Mouse (Mus musculus): ENCODE results near the gene Dnajc4.

The Dnajc4 gene

DNA sequence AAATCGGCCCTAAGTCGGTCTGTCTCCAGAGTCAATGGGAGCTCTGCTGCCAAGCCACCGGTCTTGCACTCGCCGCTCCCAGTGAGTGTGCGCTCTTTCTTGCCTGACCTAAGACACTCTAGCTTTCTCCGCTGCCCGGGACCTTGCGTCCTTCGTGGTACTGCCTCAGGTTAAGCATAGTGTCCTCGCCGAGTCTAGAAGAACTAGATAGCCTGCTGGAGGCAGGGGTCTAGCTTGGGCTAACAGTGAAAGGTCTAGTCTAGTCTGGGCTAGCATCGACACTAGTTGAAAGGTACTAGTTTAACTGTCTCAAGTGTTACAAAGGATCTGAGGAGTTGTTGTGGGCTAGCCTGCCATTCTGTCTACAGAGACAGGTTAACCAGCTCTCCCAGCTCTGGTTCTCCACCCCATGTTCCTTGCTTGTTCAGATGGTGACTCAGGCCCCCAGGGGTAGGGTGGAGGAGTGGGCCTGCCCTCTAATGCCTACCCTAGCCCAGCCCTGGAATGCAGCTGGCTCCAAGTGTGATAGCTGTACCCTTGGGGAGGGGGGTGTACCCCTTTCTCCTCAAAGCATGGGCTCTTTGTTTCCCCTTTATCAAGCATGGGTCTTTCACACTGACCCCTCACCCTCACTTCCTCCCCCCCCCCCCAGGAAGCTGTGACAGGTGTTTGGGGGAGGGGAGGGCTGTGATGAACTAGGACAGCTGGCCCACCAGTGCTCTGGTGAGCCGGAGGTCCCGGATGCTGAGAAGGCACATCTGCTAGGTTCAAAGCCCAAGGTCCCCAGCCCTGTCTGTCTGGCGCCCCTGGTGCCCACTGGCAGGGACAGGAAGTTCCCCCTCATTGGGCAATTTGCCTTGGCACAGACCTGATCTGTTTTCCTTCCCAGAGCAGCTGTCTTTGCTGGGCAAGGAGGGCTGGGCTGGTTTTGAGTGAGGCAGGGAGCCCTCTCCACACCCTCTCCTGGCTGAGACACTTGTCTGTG, 16.5 kb downstream of the Dnajc4 start, which contains the start of gene Plcb3:
Gene Plcb3, minus strand, starts transcription at position 934 of the 985 bp plus-strand sequence.
- peak; percentile 89 to 92 for DNase-seq (ENCODE audit: low spot score in 2 of 2)

DNA sequence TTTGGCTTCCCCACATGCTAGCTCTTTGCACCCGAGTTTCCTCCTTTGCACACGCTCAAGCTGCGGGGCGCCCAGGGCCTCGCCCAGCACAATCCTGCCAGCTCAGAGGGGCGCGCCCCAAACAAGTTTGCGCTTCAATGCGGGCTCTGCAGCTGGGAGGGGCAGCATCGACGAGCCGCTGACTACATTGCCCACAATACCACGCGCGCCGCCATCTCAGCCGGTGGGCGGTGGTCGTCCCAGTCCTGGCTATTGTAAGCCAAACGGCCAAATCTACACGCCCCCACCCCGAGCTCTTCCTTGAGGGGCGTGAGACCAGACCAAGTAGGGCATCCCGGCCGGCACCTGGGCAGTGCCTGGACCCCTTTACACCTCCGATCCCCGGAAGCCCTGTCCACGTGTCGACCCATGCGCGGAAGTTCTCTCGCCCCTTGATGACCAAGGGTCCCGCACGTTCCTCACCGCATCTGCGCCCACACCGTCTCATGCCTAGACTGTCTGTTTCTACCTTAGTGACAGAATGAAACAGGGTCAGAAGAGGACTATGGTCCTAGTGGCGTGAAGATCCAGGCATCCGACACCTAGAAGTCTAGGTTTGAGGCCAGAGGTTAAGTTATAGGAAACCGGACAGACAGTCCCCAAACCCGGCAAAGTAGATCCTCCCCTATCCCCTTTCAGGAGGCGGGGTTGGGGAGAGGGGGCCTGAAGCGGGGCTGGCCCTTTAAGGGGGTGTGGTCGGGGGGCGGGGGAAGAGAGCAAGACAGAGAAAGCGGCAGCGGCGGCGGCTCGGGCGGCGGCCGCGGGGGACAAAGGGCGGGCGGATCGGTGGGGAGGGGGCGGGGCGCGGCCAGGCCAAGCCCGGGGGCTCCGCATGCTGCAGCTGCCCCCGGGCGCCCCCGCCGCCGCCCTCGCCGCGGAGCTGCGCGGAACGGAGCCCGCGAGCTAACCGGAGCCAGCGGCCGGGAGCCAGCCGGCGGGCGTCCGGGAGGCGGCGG, 17.9 kb downstream of the Dnajc4 start, which contains the start of gene Ppp1r14b:
Gene Ppp1r14b, plus strand, starts transcription at position 758 of the 995 bp plus-strand sequence.
- peak; percentile 88 for DNase-seq (ENCODE audit: low spot score in 2 of 2)

DNA sequence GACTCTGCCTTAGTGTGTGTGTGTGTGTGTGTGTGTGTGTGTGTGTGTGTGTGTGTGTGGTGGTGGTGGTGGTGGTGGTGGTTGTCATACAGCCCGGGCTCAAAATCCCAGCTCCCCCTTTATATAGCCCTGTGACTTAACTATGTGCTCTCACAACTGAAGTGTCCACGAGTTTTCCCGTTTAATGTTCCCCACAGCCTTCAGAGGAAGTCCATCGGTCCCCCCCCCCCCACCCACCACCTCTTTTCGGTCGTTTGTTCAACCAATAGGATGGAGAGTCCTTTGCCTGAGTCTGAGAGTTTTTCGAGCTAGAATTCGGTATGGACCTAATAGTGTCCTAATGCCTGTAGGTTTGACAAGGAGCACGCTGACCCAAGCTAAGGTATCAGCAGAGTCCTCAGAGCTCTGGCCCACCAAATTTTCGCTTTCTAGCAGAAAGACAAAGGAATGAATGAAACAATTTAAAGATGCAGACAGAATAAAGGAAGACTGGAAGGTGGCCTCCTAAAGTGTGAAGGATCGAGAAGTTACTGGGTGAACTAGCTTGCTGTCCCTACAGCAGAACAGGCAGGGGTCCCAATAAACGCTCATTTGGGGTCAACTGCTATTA, 18.7 kb downstream of the Dnajc4 start:
- DNase-seq (ENCODE audit: low spot score in 2 of 2), result no peak

DNA sequence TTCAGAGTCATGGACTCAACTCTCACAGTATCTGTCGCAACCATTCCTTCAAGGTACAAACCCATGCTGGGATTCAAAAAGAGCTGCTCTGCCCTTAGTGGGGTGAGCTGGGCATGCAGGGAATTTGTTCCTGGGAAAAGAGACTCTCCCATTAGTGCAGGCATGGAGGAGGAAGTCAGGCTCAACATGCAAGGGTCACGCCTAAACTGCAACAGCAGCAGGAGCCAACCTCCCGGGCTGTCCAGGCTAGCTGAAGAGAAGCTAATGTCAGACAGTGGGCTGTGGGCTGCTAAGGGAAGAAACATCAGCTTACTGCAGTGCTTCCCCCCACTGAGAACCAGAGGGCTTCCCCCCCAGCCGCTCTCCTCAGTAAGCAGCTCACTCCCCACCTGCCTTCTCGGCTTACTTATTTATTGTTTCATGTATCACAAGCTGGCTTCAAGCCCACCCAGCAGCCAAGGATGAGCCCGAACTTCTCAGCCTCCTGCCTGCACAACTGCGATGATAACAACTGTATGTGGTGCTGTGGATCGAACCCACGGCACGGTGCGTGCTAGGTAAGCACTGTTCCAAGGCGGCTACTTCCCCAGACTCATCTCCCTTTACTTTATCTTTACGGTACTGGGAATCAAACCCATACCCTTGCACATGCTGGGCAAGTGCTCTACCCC, 20.0 kb downstream of the Dnajc4 start:
- DNase-seq (ENCODE audit: low spot score in 2 of 2), result no peak

DNA sequence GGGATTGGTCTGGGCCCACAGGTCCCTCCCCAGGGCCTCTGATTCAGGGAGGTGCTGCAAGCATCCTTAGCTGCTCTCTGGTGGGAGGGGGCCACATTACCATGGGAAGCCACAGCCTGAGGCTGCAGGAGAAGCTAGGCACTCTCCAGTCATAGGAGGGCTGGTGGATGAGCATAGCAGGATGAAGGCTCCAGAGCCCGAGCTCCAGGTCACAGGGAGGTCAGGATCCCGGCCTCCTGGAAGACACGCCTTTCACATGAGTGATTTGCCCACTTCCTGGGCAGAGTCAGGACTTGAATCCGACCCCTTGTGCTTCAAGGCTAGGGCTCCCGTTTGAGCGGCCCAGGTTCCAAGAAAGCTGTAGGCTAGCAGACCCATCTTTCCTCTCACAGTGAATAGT, 20.7 kb downstream of the Dnajc4 start:
- no peak for DNase-seq (ENCODE audit: low spot score in 2 of 2)

DNA sequence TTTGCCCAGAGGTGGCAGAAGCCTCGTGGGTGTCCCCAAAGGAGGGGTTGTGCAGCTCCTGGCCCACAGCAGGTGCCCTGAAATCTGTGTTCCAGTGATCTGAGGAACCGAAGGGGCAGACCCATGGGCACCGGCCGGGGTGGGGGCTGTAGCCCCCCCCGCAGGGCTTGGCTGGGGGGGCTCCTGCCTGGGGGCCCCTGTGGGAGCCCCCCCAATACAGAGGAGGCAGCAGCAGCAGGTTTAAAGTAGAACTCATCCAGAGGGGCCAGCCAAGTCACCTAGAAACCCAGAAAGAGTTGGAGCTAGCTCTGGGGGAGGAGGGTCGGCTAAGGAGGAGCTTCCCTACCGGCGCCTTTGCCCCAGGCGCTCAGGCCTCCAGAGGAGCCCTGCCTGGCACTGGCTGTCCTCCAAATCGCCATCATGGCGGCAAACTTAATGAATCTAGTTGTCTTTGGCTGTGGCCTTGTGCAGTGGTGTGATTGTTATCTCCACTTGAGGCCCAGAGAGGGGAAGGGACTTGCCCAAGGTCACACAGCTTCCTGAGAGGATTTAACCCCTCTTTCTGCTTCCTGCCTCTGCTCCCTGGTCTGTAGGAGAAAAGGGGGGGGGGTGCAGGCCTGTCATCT, 21.8 kb downstream of the Dnajc4 start:
- DNase-seq (ENCODE audit: low spot score in 2 of 2), result no peak

DNA sequence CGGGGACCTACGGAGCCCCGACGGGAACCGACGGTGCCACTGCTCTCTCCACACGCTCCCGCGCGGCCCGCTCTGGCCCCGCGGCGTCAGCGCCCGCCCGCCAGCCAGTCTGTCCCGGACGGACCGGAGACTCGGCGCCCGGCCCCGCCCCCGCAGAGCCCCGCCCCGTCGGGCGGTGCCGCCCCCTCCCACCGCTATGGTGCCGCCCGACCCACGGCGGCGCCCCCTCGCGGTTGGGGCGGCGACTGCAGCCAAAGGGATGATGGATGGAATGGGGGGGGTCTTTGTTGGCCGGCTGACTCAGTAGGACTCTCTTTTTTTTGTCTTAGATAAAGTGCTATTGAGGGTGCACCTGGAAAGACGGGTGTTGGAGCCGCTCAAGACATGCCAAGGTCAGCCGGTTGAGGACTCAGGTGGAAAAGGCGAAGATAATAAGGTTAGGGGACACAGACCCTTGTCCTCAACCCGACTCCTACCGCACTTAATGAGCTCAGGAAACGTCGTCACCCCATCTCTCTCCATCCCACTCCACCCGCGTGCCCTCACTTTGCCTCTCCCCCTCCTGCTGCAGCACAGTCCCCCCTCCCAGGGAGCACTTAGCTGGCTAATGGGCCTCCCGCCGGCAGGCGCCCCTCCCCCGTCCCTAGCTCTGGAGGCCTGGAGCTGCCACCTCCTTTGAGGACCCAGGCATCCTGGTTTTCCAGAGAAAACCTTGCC, 22.5 kb downstream of the Dnajc4 start:
- peak; percentile 51 to 64 for DNase-seq (ENCODE audit: low spot score in 2 of 2)

DNA sequence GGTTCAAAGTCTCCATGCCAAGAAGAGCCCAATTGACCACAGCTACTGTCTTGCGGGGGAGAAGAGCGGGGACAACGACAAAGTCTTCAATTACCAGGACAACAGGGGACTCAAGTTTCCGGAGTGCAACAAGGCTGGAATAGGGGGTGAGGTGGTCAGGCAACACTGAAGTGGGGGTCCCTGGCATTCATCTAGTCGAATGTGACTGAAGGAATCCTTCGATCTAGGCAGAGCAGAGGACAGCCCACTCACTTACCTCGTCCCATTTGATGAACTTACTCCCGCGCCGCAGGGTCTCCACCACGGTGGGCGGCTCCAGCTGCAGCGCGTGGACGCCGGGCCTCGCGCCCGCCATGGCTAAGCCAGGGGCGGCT, 23.1 kb downstream of the Dnajc4 start:
- no peak for DNase-seq (ENCODE audit: low spot score in 2 of 2)

DNA sequence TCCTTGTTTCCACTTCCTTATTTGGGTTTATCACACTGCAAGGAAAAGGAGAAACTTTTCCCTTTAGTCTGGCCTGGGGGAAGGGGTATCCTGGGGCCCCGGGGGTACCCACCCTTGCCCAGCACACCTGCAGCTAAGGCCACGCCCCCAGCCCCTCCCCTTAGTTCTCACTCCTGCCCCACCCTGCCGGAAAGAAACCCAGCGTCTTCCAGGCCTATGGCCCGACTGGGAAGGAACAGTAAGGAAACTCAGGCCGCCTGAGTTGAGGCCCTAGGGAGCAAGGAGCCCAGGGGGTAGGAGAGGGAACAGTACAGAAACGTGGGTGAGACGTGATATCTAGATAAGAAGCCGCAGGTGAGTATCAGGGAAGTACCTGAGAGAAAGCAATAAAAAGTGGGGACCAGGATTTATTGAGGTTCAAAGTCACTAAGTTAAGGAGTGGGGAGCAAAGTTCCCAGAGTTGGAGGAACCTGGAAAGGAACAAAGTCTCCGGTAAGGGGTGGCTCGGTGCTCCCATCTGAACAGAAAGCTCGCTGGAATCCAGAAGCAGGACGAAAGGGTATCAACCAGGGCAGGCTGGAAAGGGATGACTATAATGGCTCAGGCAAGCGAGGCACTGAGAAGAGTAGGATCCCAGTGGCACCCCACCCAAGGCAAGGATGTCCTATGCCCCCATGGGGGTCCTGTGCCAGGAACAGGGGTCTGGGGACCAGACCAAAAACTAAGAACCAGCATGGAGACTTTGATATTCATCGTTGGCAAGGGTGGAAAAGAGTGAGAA, 23.7 kb downstream of the Dnajc4 start:
- no peak for DNase-seq (ENCODE audit: low spot score in 2 of 2)

DNA sequence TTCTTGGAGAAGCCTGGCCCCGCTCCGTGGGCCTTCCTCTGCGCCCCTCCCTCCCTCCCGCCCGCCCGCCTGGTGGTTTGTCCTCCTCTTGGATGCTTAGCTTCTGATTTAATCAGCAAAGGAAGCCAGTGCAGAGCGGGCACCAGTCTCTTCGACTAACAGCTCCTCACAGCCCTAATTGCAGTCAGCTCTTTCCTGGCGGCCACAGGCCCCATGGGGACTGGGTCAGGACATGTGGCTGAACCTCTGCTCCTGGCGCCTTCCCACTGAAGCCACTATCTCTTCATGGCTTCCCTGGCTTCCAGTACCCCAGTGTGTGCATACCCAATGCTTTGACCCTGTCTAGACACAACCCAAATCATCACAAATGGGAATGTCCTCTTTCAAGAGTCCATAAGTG, 35.9 kb downstream of the Dnajc4 start:
- no peak for DNase-seq (ENCODE audit: low spot score in 2 of 2)

DNA sequence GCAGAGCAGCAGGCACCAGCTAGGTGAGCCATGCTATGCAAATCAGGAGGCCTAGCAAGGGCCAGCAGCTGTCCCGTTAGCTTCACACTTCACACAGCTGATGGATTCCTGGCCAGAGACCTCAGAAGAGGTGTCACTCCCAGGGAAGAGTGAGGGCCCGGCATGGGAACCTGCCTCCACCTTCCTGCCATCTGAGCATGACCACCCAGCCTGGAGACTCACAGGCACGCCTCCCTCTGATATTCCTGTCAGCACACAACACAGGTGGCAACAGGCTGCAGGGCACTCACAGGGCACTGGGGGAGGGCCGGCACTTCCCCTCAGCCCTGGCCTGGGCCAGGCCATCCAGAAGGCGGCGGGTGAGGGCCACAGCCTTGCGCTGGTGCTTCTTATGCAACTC, 36.9 kb downstream of the Dnajc4 start:
- DNase-seq (ENCODE audit: low spot score in 2 of 2), result no peak

DNA sequence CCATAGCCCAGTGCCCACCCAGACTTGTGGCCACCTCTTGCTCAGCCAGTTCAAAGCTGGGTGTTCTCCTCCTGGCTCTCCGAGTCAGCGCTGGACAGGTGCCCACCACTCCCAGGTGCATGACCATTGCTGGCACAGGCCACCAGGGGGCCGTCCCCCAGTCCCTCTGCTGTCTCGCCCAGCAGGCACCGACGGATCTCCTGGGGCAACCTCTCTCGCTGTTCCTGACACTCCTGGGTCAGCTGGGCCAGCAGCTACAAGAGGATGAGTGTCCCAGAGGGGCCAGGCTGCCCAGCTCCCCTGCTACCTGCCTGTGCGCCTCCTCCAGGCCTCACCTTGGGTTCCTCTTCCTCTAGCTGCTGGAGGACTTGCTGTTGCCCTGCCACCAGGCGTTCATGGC, 38.3 kb downstream of the Dnajc4 start:
- peak in 1 of 2 experiments; percentile 51 for DNase-seq (ENCODE audit: low spot score in 2 of 2)

DNA sequence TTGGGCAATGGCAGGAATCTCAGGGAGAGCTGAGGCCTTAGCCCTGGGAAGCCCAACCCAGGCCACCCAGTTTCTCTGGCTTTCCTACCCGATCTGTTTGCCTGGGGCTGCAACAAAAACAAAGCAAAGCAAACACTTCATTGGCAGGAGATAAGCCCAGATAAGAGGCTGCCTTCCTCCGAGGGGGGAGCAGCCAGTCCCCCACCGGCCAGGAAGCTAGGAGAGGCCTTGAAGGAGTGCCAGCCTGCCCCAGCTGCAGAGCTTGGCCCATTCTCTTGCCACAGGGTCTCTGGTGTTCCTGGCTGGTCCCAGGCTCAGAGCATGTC, 39.7 kb downstream of the Dnajc4 start:
- DNase-seq (ENCODE audit: low spot score in 2 of 2), result no peak

DNA sequence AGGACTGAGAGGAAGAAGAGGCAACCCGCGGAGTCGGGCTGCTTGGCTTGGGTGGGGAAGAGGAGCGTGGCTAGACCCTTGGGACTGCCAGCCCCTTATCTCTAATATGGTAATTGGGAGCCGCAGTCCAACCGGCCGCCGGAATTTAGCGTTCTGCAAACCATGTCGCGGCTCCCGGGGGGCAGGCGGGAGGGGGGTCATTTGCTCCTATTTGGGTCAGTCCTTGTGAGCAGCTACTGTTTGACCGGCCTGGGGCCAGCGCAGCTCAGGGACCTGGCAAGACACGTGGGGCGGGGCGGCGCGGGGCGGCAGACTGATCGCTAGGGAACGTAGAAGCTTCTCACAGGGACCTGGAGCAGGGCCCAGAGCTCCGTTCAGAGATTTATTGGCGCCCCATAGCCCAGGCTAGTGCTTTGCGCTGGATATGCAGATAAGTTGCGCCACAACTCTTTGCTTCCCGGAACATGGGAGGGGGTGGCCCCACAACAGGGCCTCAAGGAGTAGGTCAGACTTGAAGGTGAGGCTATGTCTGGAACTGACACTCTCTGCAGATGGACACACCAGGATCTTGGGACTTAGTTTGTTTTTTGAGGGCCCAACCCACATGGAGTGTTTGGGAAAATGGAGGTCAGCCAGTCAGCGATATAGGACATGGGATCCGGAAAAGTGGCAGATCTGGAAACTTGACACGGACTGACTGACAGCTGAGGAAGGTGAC, 40.2 kb downstream of the Dnajc4 start:
- peak; percentile 85 to 89 for DNase-seq (ENCODE audit: low spot score in 2 of 2)

DNA sequence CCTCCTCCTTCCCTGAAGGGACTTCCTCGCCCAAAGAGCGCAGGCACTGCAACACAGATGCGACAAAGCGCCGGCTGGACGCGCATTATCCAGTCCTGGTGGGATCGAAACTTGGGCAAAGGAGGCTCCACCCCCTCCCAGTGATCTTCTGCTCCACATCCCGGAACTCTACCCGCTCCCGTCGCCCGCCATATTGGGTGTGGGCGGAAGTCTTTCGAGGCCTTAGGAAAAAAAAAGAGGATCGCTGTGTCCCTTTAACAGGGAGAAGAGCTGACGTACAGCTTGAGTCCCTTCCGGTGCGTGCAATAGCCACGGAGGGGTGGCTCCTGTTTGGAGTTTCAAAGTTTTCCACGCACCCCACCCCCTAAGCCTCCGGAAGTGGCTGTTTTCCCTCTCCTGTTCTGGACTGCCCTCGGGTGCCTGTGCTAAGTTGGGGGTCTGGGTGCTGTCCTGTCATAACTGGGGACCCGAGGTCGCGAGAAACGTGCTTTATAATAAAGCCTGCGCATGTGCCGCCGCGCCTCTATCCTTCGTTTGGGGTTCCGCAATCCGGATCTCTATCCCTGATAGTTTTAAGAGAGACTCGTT, 40.9 kb downstream of the Dnajc4 start:
- peak; percentile 96 to 97 for DNase-seq (ENCODE audit: low spot score in 2 of 2)

DNA sequence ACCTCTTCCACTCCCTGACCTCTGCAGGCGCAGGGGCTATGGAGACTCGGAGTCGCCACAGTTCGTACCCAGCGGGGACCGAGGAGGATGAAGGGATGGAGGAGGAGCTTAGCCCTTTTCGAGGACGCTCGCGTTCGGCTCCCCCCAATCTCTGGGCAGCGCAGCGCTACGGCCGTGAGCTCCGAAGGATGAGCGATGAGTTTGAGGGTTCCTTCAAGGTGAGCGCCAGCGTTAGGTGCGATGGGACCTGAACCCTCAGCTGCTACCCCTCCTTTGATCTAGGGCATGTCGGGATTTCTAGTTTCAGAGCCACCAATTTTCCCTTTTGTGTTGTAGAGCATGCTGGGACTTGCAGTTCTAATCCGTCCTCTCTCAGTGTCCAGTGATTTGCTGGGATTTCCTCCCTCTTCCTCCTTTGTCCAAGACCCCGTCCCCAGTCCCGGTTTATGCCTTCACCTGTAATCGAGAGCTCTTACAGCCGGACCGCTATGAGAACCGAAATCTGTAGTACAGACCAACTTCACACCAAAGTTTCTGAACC, 41.7 kb downstream of the Dnajc4 start:
- DNase-seq (ENCODE audit: low spot score in 2 of 2), result peak; percentile 66 to 68

DNA sequence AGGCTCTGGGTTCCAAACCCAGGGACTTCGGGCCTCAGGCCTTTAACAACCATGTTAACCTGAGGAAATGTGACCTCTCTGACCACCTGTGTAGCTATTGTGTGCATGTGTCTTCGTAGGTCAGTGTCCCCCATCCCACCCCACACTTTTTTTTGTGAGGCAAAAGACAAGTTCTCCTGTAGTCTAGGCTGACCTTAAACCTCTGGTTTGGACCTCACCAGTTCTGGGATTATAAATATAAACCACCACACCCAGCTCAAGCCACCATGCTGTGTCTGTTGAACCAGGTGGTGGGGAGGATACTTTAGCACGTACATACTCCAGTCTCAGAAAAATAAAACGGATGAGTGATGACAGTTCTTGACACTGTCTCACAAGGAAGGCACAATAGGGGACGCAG, 42.4 kb downstream of the Dnajc4 start:
- no peak for DNase-seq (ENCODE audit: low spot score in 2 of 2)

DNA sequence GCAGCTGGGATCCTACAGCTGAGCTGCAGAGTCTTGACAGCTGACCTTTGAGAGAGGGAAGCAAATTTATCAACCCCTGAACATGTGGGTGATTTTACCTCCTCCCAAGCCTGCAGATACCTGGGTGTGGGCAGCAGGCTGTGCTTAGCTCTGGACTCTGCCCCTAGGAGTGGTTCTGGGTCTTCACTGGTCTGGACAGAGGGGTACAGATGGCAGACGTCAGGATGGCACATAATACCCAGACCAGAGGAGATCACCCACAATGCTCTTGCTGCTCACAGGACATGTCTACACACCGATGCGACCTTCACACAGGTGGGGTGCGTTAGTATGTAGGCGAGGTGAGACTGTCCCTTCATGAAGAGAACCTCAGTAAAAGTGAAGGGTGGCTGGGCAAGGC, 42.8 kb downstream of the Dnajc4 start:
- DNase-seq (ENCODE audit: low spot score in 2 of 2), result no peak
